Mouse (Mus musculus): ENCODE results near the gene 4930470P17Rik. TPM values are rescaled to one million over a fixed set of nuclear protein-coding genes. Genes with fewer than 3 reads are reported as not detected.

Gene 4930470P17Rik
- polyA plus RNA-seq, 1 experiment from 2014 or later, result not detected

GRCm38 (mm10) chr2:170544950-170545349, 56.9 kb downstream of the 4930470P17Rik start:
- DNase-seq (ENCODE audit: low spot score) (no peak), ATAC-seq (ENCODE audit: insufficient number of reproducible peaks, low FRiP score, low TSS enrichment, low read depth) (no peak)
- Histone ChIP-seq H3K36me3 (ENCODE audit: control insufficient read depth, insufficient read depth, low read length) (no peaks in the 10 kb centered on the region), H3K9me3 (ENCODE audit: control insufficient read depth, low read length) (no peaks in the 10 kb centered on the region), H3K4me3 (ENCODE audit: low read depth, low read length) (no peak overlapping the region), H3K27me3 (ENCODE audit: control insufficient read depth, insufficient read depth, low read length) (no peaks in the 10 kb centered on the region), H3K4me1 (ENCODE audit: control insufficient read depth, insufficient read depth, low read length) (peaks cover 16% of the 10 kb centered on the region), H3K9ac (ENCODE audit: low read length) (no peak overlapping the region), H3K4me2 (ENCODE audit: low read depth, severe bottlenecking) (no peak overlapping the region), H3K27ac (replicated peaks; ENCODE audit: low read depth, low read length) (no peak overlapping the region)
- 88% methylated on average over 7 of the region's 7 CpGs for WGBS

- Histone ChIP-seq H3K4me3 (ENCODE audit: low read depth, low read length) (no peak overlapping the region), H3K27ac (replicated peaks; ENCODE audit: low read depth, low read length) (no peak overlapping the region), H3K4me2 (ENCODE audit: low read depth, severe bottlenecking) (no peak overlapping the region), H3K9me3 (ENCODE audit: control insufficient read depth, low read length) (no peaks in the 10 kb centered on the region), H3K4me1 (ENCODE audit: control insufficient read depth, insufficient read depth, low read length) (peaks cover 16% of the 10 kb centered on the region), H3K9ac (ENCODE audit: low read length) (no peak overlapping the region), H3K27me3 (ENCODE audit: control insufficient read depth, insufficient read depth, low read length) (no peaks in the 10 kb centered on the region), H3K36me3 (ENCODE audit: control insufficient read depth, insufficient read depth, low read length) (no peaks in the 10 kb centered on the region)
- DNase-seq (ENCODE audit: low spot score) (no peak), ATAC-seq (ENCODE audit: insufficient number of reproducible peaks, low FRiP score, low TSS enrichment, low read depth) (no peak)
- WGBS, result 62% methylated on average over 3 of the region's 3 CpGs
Measured at GRCm38 (mm10) chr2:170544159-170544558, 57.7 kb downstream of the 4930470P17Rik start.

GRCm38 (mm10) chr2:170543625-170544024, 58.2 kb downstream of the 4930470P17Rik start:
- ATAC-seq (ENCODE audit: insufficient number of reproducible peaks, low FRiP score, low TSS enrichment, low read depth) (no peak), DNase-seq (ENCODE audit: low spot score) (no peak)
- no peaks in the 10 kb centered on the region for H3K27me3 ChIP-seq (ENCODE audit: control insufficient read depth, insufficient read depth, low read length)
- no peaks in the 10 kb centered on the region for H3K36me3 ChIP-seq (ENCODE audit: control insufficient read depth, insufficient read depth, low read length)
- H3K4me1 ChIP-seq (ENCODE audit: control insufficient read depth, insufficient read depth, low read length), result peaks cover 16% of the 10 kb centered on the region
- WGBS, result 83% methylated on average over 4 of the region's 5 CpGs
- H3K27ac ChIP-seq (replicated peaks; ENCODE audit: low read depth, low read length), result no peak overlapping the region
- no peaks in the 10 kb centered on the region for H3K9me3 ChIP-seq (ENCODE audit: control insufficient read depth, low read length)
- H3K9ac ChIP-seq (ENCODE audit: low read length), result no peak overlapping the region
- no peak overlapping the region for H3K4me2 ChIP-seq (ENCODE audit: low read depth, severe bottlenecking)
- H3K4me3 ChIP-seq (ENCODE audit: low read depth, low read length), result no peak overlapping the region

- Histone ChIP-seq H3K4me3 (ENCODE audit: low read depth, low read length) (no peak overlapping the region), H3K27me3 (ENCODE audit: control insufficient read depth, insufficient read depth, low read length) (no peaks in the 10 kb centered on the region), H3K36me3 (ENCODE audit: control insufficient read depth, insufficient read depth, low read length) (no peaks in the 10 kb centered on the region), H3K9ac (ENCODE audit: low read length) (no peak overlapping the region), H3K4me2 (ENCODE audit: low read depth, severe bottlenecking) (no peak overlapping the region), H3K9me3 (ENCODE audit: control insufficient read depth, low read length) (no peaks in the 10 kb centered on the region), H3K27ac (replicated peaks; ENCODE audit: low read depth, low read length) (no peak overlapping the region), H3K4me1 (ENCODE audit: control insufficient read depth, insufficient read depth, low read length) (0 out of 2 replicates have a peak, but pooled peaks cover 2% of the 10 kb centered on the region)
- DNase-seq (ENCODE audit: low spot score) (no peak), ATAC-seq (ENCODE audit: insufficient number of reproducible peaks, low FRiP score, low TSS enrichment, low read depth) (no peak)
- 85% methylated on average over 9 of the region's 9 CpGs for WGBS
Measured at GRCm38 (mm10) chr2:170539211-170539610, 62.6 kb downstream of the 4930470P17Rik start.

GRCm38 (mm10) chr2:170535841-170536240, 66.0 kb downstream of the 4930470P17Rik start:
- ATAC-seq (ENCODE audit: insufficient number of reproducible peaks, low FRiP score, low TSS enrichment, low read depth) (no peak), DNase-seq (ENCODE audit: low spot score) (no peak)
- no peak overlapping the region for H3K27ac ChIP-seq (replicated peaks; ENCODE audit: low read depth, low read length)

GRCm38 (mm10) chr2:170534803-170535174, 67.0 kb downstream of the 4930470P17Rik start:
- ATAC-seq (ENCODE audit: insufficient number of reproducible peaks, low FRiP score, low TSS enrichment, low read depth), result no peak
- Histone ChIP-seq H3K4me3 (ENCODE audit: low read depth, low read length) (no peak overlapping the region), H3K36me3 (ENCODE audit: control insufficient read depth, insufficient read depth, low read length) (no peaks in the 10 kb centered on the region), H3K27ac (replicated peaks; ENCODE audit: low read depth, low read length) (no peak overlapping the region), H3K27me3 (ENCODE audit: control insufficient read depth, insufficient read depth, low read length) (no peaks in the 10 kb centered on the region), H3K9ac (ENCODE audit: low read length) (no peak overlapping the region), H3K9me3 (ENCODE audit: control insufficient read depth, low read length) (no peaks in the 10 kb centered on the region), H3K4me2 (ENCODE audit: low read depth, severe bottlenecking) (no peak overlapping the region), H3K4me1 (ENCODE audit: control insufficient read depth, insufficient read depth, low read length) (0 out of 2 replicates have a peak, but pooled peaks cover 2% of the 10 kb centered on the region)
- WGBS, result 91% methylated on average over 11 of the region's 11 CpGs
- DNase-seq (ENCODE audit: low spot score), result no peak

More at GRCm38 (mm10) chr2:170535841-170536240, 66.0 kb downstream of the 4930470P17Rik start:
- no peak overlapping the region for H3K4me2 ChIP-seq (ENCODE audit: low read depth, severe bottlenecking)
- no peaks in the 10 kb centered on the region for H3K27me3 ChIP-seq (ENCODE audit: control insufficient read depth, insufficient read depth, low read length)
- no peak overlapping the region for H3K9ac ChIP-seq (ENCODE audit: low read length)
- no peaks in the 10 kb centered on the region for H3K9me3 ChIP-seq (ENCODE audit: control insufficient read depth, low read length)
- no peak overlapping the region for H3K4me3 ChIP-seq (ENCODE audit: low read depth, low read length)
- H3K36me3 ChIP-seq (ENCODE audit: control insufficient read depth, insufficient read depth, low read length), result no peaks in the 10 kb centered on the region
- 0 out of 2 replicates have a peak, but pooled peaks cover 2% of the 10 kb centered on the region for H3K4me1 ChIP-seq (ENCODE audit: control insufficient read depth, insufficient read depth, low read length)

- 65% methylated on average over 9 of the region's 12 CpGs for WGBS
- ATAC-seq (ENCODE audit: insufficient number of reproducible peaks, low FRiP score, low TSS enrichment, low read depth) (no peak), DNase-seq (ENCODE audit: low spot score) (no peak)
- Histone ChIP-seq H3K9ac (ENCODE audit: low read length) (no peak overlapping the region), H3K27ac (replicated peaks; ENCODE audit: low read depth, low read length) (no peak overlapping the region), H3K36me3 (ENCODE audit: control insufficient read depth, insufficient read depth, low read length) (no peaks in the 10 kb centered on the region), H3K9me3 (ENCODE audit: control insufficient read depth, low read length) (no peaks in the 10 kb centered on the region), H3K4me3 (ENCODE audit: low read depth, low read length) (no peak overlapping the region), H3K4me1 (ENCODE audit: control insufficient read depth, insufficient read depth, low read length) (0 out of 2 replicates have a peak, but pooled peaks cover 2% of the 10 kb centered on the region), H3K4me2 (ENCODE audit: low read depth, severe bottlenecking) (no peak overlapping the region), H3K27me3 (ENCODE audit: control insufficient read depth, insufficient read depth, low read length) (no peaks in the 10 kb centered on the region)
Measured at GRCm38 (mm10) chr2:170534116-170534802, 67.6 kb downstream of the 4930470P17Rik start.

GRCm38 (mm10) chr2:170530256-170530655, 71.6 kb downstream of the 4930470P17Rik start:
- Histone ChIP-seq H3K36me3 (ENCODE audit: control insufficient read depth, insufficient read depth, low read length) (no peaks in the 10 kb centered on the region), H3K9me3 (ENCODE audit: control insufficient read depth, low read length) (no peaks in the 10 kb centered on the region), H3K9ac (ENCODE audit: low read length) (no peak overlapping the region), H3K4me2 (ENCODE audit: low read depth, severe bottlenecking) (no peak overlapping the region), H3K4me1 (ENCODE audit: control insufficient read depth, insufficient read depth, low read length) (no peaks in the 10 kb centered on the region), H3K4me3 (ENCODE audit: low read depth, low read length) (no peak overlapping the region), H3K27ac (replicated peaks; ENCODE audit: low read depth, low read length) (no peak overlapping the region), H3K27me3 (ENCODE audit: control insufficient read depth, insufficient read depth, low read length) (no peaks in the 10 kb centered on the region)
- DNase-seq (ENCODE audit: low spot score) (no peak), ATAC-seq (ENCODE audit: insufficient number of reproducible peaks, low FRiP score, low TSS enrichment, low read depth) (no peak)
- 93% methylated on average over 3 of the region's 3 CpGs for WGBS

GRCm38 (mm10) chr2:170529766-170530165, 72.1 kb downstream of the 4930470P17Rik start:
- 93% methylated on average over 7 of the region's 7 CpGs for WGBS
- no peak for ATAC-seq (ENCODE audit: insufficient number of reproducible peaks, low FRiP score, low TSS enrichment, low read depth)
- Histone ChIP-seq H3K36me3 (ENCODE audit: control insufficient read depth, insufficient read depth, low read length) (no peaks in the 10 kb centered on the region), H3K9me3 (ENCODE audit: control insufficient read depth, low read length) (no peaks in the 10 kb centered on the region), H3K4me3 (ENCODE audit: low read depth, low read length) (no peak overlapping the region), H3K4me1 (ENCODE audit: control insufficient read depth, insufficient read depth, low read length) (no peaks in the 10 kb centered on the region), H3K9ac (ENCODE audit: low read length) (no peak overlapping the region), H3K27ac (replicated peaks; ENCODE audit: low read depth, low read length) (no peak overlapping the region), H3K4me2 (ENCODE audit: low read depth, severe bottlenecking) (no peak overlapping the region), H3K27me3 (ENCODE audit: control insufficient read depth, insufficient read depth, low read length) (no peaks in the 10 kb centered on the region)
- DNase-seq (ENCODE audit: low spot score), result no peak

Measured in limb, embryonic 11.5 days (tissue).